Mouse (Mus musculus) heart, embryonic 16.5 days (tissue): Measurements from ENCODE around the gene Gp1bb. TPM values are rescaled to one million over a fixed set of nuclear protein-coding genes. Genes with fewer than 3 reads are reported as not detected.

Experiments used
- ATAC-seq: fragments of 200-750 bp; cut with Nextera tagmentation; replicated peaks from 2 replicates; pipeline ENCODE4 v1.8.0; 2017; ENCODE audit warnings: moderate number of reproducible peaks; ENCODE audit not compliant: insufficient read depth, low FRiP score; ENCODE audit errors: extremely low read depth
- H3K27ac ChIP-seq: fragments of 300-500 bp; sonication (generic); 2 replicates; pipeline ENCODE4 v1.5.1; 2014; ENCODE audit warnings: mild to moderate bottlenecking, low read length, control low read depth, moderate library complexity
- H3K27me3 ChIP-seq: fragments of 300-500 bp; sonication (generic); 2 replicates; pipeline ENCODE4 v1.6.1; 2014; ENCODE audit warnings: low read length, mixed read lengths; ENCODE audit not compliant: control insufficient read depth, insufficient read depth
- H3K36me3 ChIP-seq: fragments of 300-500 bp; sonication (generic); 2 replicates; pipeline ENCODE4 v1.6.1; 2014; ENCODE audit not compliant: control insufficient read depth, insufficient read depth
- H3K4me1 ChIP-seq: fragments of 300-500 bp; sonication (generic); 2 replicates; pipeline ENCODE4 v1.6.1; 2014; ENCODE audit warnings: low read length, mixed read lengths; ENCODE audit not compliant: control insufficient read depth, insufficient read depth
- H3K4me2 ChIP-seq: fragments of 300-500 bp; sonication (generic); 2 replicates; pipeline ENCODE4 v1.6.1; 2014; ENCODE audit warnings: low read depth, mild to moderate bottlenecking, control low read depth, low read length
- H3K4me3 ChIP-seq: fragments of 300-500 bp; sonication (generic); 2 replicates; pipeline ENCODE4 v1.5.1; 2014; ENCODE audit warnings: mild to moderate bottlenecking, control low read depth, low read length
- H3K9ac ChIP-seq: fragments of 300-500 bp; sonication (generic); 2 replicates; pipeline ENCODE4 v1.6.1; 2014; ENCODE audit warnings: low read length, control low read depth
- H3K9me3 ChIP-seq: fragments of 300-500 bp; sonication (generic); replicated peaks from 2 replicates; pipeline ENCODE4 v1.6.1; 2016; ENCODE audit warnings: low read length; ENCODE audit not compliant: control insufficient read depth
- WGBS: fragments of 180-500 bp; shearing (Covaris S2); extraction: QIAGEN DNeasy Blood & Tissue Kit; methylation state at CpG from one replicate; pipeline ENCODE4 v1.1.7; 2014; 5-methylcytosine and 5-hydroxymethylcytosine counted together
- polyA plus RNA-seq: library from polyadenylated mRNA; unstranded; fragments of >200 nt; fragmentation: Nextera tagmentation; extraction: Ambion mirVana; gene quantifications from 2 replicates; pipeline ENCODE4 v1.2.1, GENCODE M21; 2015

Gp1bb gene
- polyA plus RNA-seq, 1 experiment from 2014 or later, result 2.4 TPM

GRCm38 (mm10) chr16:18642897-18643296 lies 20.7 kb upstream of the Gp1bb start:
- Histone ChIP-seq H3K9me3 (no peaks in the 10 kb centered on the region), H3K27me3 (no peaks in the 10 kb centered on the region), H3K36me3 (no peaks in the 10 kb centered on the region), H3K27ac (no peak overlapping the region), H3K4me1 (no peaks in the 10 kb centered on the region), H3K9ac (no peak overlapping the region), H3K4me2 (no peak overlapping the region), H3K4me3 (no peak overlapping the region)
- WGBS, result 64% methylated on average over 4 of the region's 4 CpGs
- no peak for ATAC-seq

GRCm38 (mm10) chr16:18642291-18642690 lies 20.1 kb upstream of the Gp1bb start:
- no peak overlapping the region for H3K4me2 ChIP-seq
- H3K36me3 ChIP-seq, result no peaks in the 10 kb centered on the region
- no peak overlapping the region for H3K27ac ChIP-seq
- H3K4me1 ChIP-seq, result no peaks in the 10 kb centered on the region
- 38% methylated on average over 7 of the region's 7 CpGs for WGBS
- no peaks in the 10 kb centered on the region for H3K9me3 ChIP-seq
- no peak for ATAC-seq
- H3K9ac ChIP-seq, result no peak overlapping the region
- no peak overlapping the region for H3K4me3 ChIP-seq
- H3K27me3 ChIP-seq, result no peaks in the 10 kb centered on the region

GRCm38 (mm10) chr16:18639382-18639929 lies 17.3 kb upstream of the Gp1bb start:
- Histone ChIP-seq H3K27ac (no peak overlapping the region), H3K4me1 (no peaks in the 10 kb centered on the region), H3K36me3 (no peaks in the 10 kb centered on the region), H3K9ac (no peak overlapping the region), H3K27me3 (no peaks in the 10 kb centered on the region), H3K4me2 (no peak overlapping the region), H3K9me3 (no peaks in the 10 kb centered on the region), H3K4me3 (no peak overlapping the region)
- ATAC-seq, result no peak
- WGBS, result 67% methylated on average over 1 of the region's 1 CpGs

GRCm38 (mm10) chr16:18638396-18638795 lies 16.2 kb upstream of the Gp1bb start:
- 59% methylated on average over 2 of the region's 2 CpGs for WGBS

GRCm38 (mm10) chr16:18636804-18637203 lies 14.6 kb upstream of the Gp1bb start:
- H3K4me3 ChIP-seq, result no peak overlapping the region
- H3K4me1 ChIP-seq, result no peaks in the 10 kb centered on the region
- H3K27ac ChIP-seq, result no peak overlapping the region
- H3K9me3 ChIP-seq, result no peaks in the 10 kb centered on the region
- H3K9ac ChIP-seq, result no peak overlapping the region
- no peaks in the 10 kb centered on the region for H3K36me3 ChIP-seq
- WGBS, result 69% methylated on average over 3 of the region's 3 CpGs
- no peak for ATAC-seq
- H3K4me2 ChIP-seq, result no peak overlapping the region
- H3K27me3 ChIP-seq, result peaks cover under 1% of the 10 kb centered on the region; the same call in 1 of the 2 replicates

More at GRCm38 (mm10) chr16:18638396-18638795, 16.2 kb upstream of the Gp1bb start:
- no peaks in the 10 kb centered on the region for H3K9me3 ChIP-seq
- H3K27ac ChIP-seq, result no peak overlapping the region
- no peak for ATAC-seq
- no peak overlapping the region for H3K9ac ChIP-seq
- H3K4me1 ChIP-seq, result no peaks in the 10 kb centered on the region
- no peaks in the 10 kb centered on the region for H3K27me3 ChIP-seq
- no peak overlapping the region for H3K4me3 ChIP-seq
- H3K36me3 ChIP-seq, result no peaks in the 10 kb centered on the region
- H3K4me2 ChIP-seq, result no peak overlapping the region

GRCm38 (mm10) chr16:18636401-18636800 lies 14.2 kb upstream of the Gp1bb start:
- no peak for ATAC-seq
- 73% methylated on average over 5 of the region's 5 CpGs for WGBS

GRCm38 (mm10) chr16:18633333-18633732 lies 11.1 kb upstream of the Gp1bb start:
- no peaks in the 10 kb centered on the region for H3K9me3 ChIP-seq
- no peaks in the 10 kb centered on the region for H3K36me3 ChIP-seq
- H3K4me2 ChIP-seq, result no peak overlapping the region
- H3K27me3 ChIP-seq, result peaks cover 19% of the 10 kb centered on the region
- H3K9ac ChIP-seq, result no peak overlapping the region
- WGBS, result 20% methylated on average over 1 of the region's 1 CpGs
- H3K4me3 ChIP-seq, result no peak overlapping the region
- ATAC-seq, result no peak
- peaks cover 4% of the 10 kb centered on the region; the same call in 1 of the 2 replicates for H3K4me1 ChIP-seq
- no peak overlapping the region for H3K27ac ChIP-seq

More at GRCm38 (mm10) chr16:18636401-18636800, 14.2 kb upstream of the Gp1bb start:
- Histone ChIP-seq H3K27ac (no peak overlapping the region), H3K4me3 (no peak overlapping the region), H3K4me1 (no peaks in the 10 kb centered on the region), H3K4me2 (no peak overlapping the region), H3K36me3 (no peaks in the 10 kb centered on the region), H3K27me3 (peaks cover 4% of the 10 kb centered on the region; the same call in 1 of the 2 replicates), H3K9ac (no peak overlapping the region), H3K9me3 (no peaks in the 10 kb centered on the region)

- WGBS, result 59% methylated on average over 2 of the region's 2 CpGs
- ATAC-seq, result no peak
These were observed 10.6 kb upstream of the Gp1bb start for GRCm38 (mm10) chr16:18632816-18633215.

GRCm38 (mm10) chr16:18632059-18632458 lies 9.9 kb upstream of the Gp1bb start:
- 59% methylated on average over 3 of the region's 3 CpGs for WGBS
- ATAC-seq, result no peak

More at GRCm38 (mm10) chr16:18632816-18633215, 10.6 kb upstream of the Gp1bb start:
- Histone ChIP-seq H3K27ac (no peak overlapping the region), H3K4me3 (no peak overlapping the region), H3K36me3 (no peaks in the 10 kb centered on the region), H3K9ac (no peak overlapping the region), H3K4me2 (no peak overlapping the region), H3K27me3 (peaks cover 23% of the 10 kb centered on the region), H3K9me3 (no peaks in the 10 kb centered on the region), H3K4me1 (peaks cover 4% of the 10 kb centered on the region; the same call in 1 of the 2 replicates)

More at GRCm38 (mm10) chr16:18632059-18632458, 9.9 kb upstream of the Gp1bb start:
- no peak overlapping the region for H3K4me2 ChIP-seq
- no peaks in the 10 kb centered on the region for H3K9me3 ChIP-seq
- no peak overlapping the region for H3K27ac ChIP-seq
- H3K4me3 ChIP-seq, result no peak overlapping the region
- peaks cover 31% of the 10 kb centered on the region for H3K27me3 ChIP-seq
- H3K36me3 ChIP-seq, result no peaks in the 10 kb centered on the region
- H3K4me1 ChIP-seq, result peaks cover 4% of the 10 kb centered on the region; the same call in 1 of the 2 replicates
- no peak overlapping the region for H3K9ac ChIP-seq
